Comparison of ENCODE assay signal across 8 mouse cellular contexts in genomic region chr17:45886420-45887049, GRCm38 (mm10).
DNase-seq lines count a peak whose midpoint lies in the region; ATAC-seq and TF ChIP-seq lines count a peak whose summit lies in the region.

No protein-coding gene starts in this region.

- H3K36me3 ChIP-seq in kidney, adult 2 months (ENCODE audit: control insufficient read depth, insufficient read depth, low read length) = no peaks in the 10 kb centered on the region
- H3K36me3 ChIP-seq in thymus, adult 2 months (ENCODE audit: control insufficient read depth, insufficient read depth, low read length) = no peaks in the 10 kb centered on the region

- no peak for ATAC-seq in granulocyte monocyte progenitor cell, adult 5-6 weeks (replicated peaks; ENCODE audit: poor library complexity, severe bottlenecking)

- no peak for TF ChIP-seq CTCF in kidney, adult 2 months (conservative IDR thresholded peaks at IDR 0.05; ENCODE audit: insufficient read depth, insufficient read length, low read depth, low read length)
- TF ChIP-seq CTCF in lung, adult 2 months (IDR thresholded peaks at IDR 0.05; ENCODE audit: insufficient read depth, low read length) = no peak
- TF ChIP-seq CTCF in thymus, adult 2 months (IDR thresholded peaks at IDR 0.05; ENCODE audit: borderline replicate concordance, control insufficient read depth, extremely low read depth, insufficient read depth, low read length, poor library complexity) = no peak

- no peak for TF ChIP-seq POLR2A in kidney, adult 2 months (IDR thresholded peaks at IDR 0.05; ENCODE audit: low read depth, low read length)
- TF ChIP-seq POLR2A in lung, adult 2 months (IDR thresholded peaks at IDR 0.05; ENCODE audit: borderline replicate concordance, extremely low read depth, low read depth, low read length) = no peak
- TF ChIP-seq POLR2A in thymus, adult 2 months (IDR thresholded peaks at IDR 0.05; ENCODE audit: control insufficient read depth, extremely low read depth, insufficient read depth, low read length, poor library complexity) = no peak

- peak; percentile 85 for DNase-seq in embryo, embryonic 10 days (ENCODE audit: low spot score)
- peak; percentile 44 for DNase-seq in gastrocnemius, postnatal 25 days
- peak; percentile 83 for DNase-seq in kidney, adult 2 months
- DNase-seq in lung, adult 2 months = peak; percentile 64
- no peak for DNase-seq in thymus, postnatal 10 days (ENCODE audit: low spot score in 2 of 2)
- DNase-seq in B cell, adult 2 months = no peak
- no peak for DNase-seq in thymus, adult 2 months

- peak overlapping the region; percentile 65 for H3K27ac ChIP-seq in kidney, adult 2 months (ENCODE audit: insufficient read depth, low read depth, low read length)
- no peak overlapping the region for H3K27ac ChIP-seq in thymus, adult 2 months (ENCODE audit: control insufficient read depth, insufficient read depth, low read length)

- 13% methylated on average over 17 of the region's 17 CpGs for WGBS in kidney, adult 2 months
- 12% methylated on average over 17 of the region's 17 CpGs for WGBS in lung, adult 2 months
- 63% methylated on average over 17 of the region's 17 CpGs for WGBS in thymus, adult 2 months

- H3K27me3 ChIP-seq in kidney, adult 2 months (replicated peaks; ENCODE audit: control insufficient read depth, insufficient read depth, low read length) = no peaks in the 10 kb centered on the region
- no peaks in the 10 kb centered on the region for H3K27me3 ChIP-seq in thymus, adult 2 months (ENCODE audit: control insufficient read depth, insufficient read depth, low read length)

- H3K4me3 ChIP-seq in kidney, adult 2 months (ENCODE audit: insufficient read depth, low read depth, low read length) = no peak overlapping the region
- no peak overlapping the region for H3K4me3 ChIP-seq in lung, adult 2 months (replicated peaks; ENCODE audit: extremely low read depth, low read depth, low read length)
- H3K4me3 ChIP-seq in thymus, adult 2 months (ENCODE audit: control insufficient read depth, insufficient read depth, low read length) = no peak overlapping the region

- peaks cover 34% of the 10 kb centered on the region for H3K4me1 ChIP-seq in kidney, adult 2 months (ENCODE audit: control insufficient read depth, insufficient read depth, low read length)
- H3K4me1 ChIP-seq in lung, adult 2 months (ENCODE audit: control insufficient read depth, insufficient read depth, low read length) = peaks cover 3% of the 10 kb centered on the region; the same call in 1 of the 2 replicates
- no peaks in the 10 kb centered on the region for H3K4me1 ChIP-seq in thymus, adult 2 months (replicated peaks; ENCODE audit: control insufficient read depth, insufficient read depth, low read length)

Comparison
In these comparisons a context has a peak if more than half of its experiments do, and no peak if none do; other contexts are left out.
1. DNase-seq: peak in embryo, embryonic 10 days (single experiment), gastrocnemius, postnatal 25 days (single experiment), kidney, adult 2 months (single experiment) and lung, adult 2 months (single experiment); none in thymus, postnatal 10 days (0 of 2), B cell, adult 2 months (0 of 2) and thymus, adult 2 months (single experiment).